Mouse (Mus musculus) layer of hippocampus, postnatal 25 days (tissue): Measurements from ENCODE around the gene Usp6nl. TPM values are rescaled to one million over a fixed set of nuclear protein-coding genes. Genes with fewer than 3 reads are reported as not detected.

Source experiments
- DNase-seq, 2 experiments: peaks; one replicate each; pipeline ENCODE4 v3.0.0; 2022; ENCODE audit warnings: mixed read lengths in 2 of 2, low spot score in 1 of 2; ENCODE audit errors: extremely low spot score in 1 of 2
- total RNA-seq, 2 experiments: library from RNA; stranded (reverse); gene quantifications; 2 replicates each; pipeline ENCODE4 v1.2.3; 2021

The Usp6nl gene
- total RNA-seq, 2 experiments from 2014 or later = 16.7 to 17.2 TPM

DNA sequence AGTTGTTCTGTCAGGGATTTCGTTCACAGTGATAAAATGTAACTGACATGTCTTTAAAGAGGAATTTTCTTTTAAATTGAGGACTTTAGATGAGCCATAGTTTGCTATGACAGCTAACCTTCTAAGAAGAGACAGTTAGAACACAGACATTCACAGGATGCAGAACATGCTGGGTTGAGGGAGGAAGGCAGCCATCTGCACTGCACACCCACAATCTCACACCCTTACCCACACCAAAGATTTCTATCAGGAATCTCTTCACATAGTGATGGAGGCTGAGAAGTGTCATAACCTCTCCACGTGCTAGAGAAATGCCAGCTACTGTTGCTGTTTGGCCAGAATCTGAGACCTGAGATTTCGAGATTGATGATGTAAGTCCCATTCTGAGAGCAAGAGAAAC is 139.8 kb downstream of the Usp6nl start:
- no peak for DNase-seq

DNA sequence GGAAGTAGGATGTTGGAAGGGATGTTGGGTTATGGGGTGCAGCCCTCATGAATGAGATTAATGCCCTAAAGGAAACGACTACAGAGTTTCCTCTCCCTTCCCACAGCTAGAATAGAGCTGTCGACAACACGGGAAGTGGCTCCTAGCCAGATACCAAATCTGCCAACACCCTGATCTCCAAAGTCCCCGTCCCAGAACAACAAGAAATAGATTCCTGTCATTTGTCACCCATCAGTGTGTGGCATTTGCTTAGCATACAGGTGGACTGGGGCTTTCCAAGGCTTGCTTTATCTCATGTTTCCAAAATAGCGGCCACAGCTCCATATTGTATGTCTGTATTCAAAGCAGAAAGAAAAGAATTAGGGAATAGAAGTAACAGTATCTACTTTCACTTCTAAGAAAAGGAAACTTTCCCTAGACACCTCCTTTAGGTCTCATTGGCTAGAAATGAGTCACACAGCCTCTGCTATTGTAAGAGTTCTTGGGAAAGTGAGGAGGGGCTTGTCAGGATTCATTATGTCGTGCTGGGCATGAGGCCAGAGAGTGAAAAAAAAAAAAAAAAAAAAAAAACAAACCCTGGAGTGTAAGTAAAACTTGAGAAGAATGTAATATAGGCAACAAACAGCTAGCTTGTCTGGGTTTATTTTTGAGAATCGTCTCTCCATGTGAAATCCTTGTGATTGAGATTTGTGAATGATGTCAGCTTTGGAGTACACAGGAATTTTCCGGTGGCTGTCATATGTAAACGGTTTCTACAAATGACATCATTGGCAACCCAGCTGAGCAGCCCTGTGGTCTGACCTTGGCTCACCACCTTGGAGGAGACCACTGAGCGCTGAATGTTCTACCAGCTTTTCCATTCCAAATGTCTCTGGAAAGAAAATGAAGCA is 141.6 kb downstream of the Usp6nl start:
- no peak for DNase-seq

DNA sequence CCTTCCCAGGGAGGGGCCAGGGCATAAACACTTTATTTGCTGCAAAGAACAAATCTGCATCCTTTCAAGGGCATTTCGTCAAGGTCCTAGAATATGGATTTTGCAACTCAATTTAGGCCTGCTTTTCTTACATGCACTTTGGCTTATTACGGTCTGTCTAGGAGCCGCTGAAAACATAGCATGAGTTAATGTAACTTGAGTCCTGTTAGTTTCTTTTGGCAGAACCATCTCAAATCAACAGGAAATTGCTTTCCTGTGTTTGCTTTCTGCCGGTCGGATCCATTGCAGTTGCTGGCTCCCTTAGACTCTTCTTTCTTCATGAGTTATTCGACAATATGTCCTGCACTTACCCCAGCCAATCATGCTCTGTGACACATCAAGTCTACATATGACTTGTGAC is 143.9 kb downstream of the Usp6nl start:
- DNase-seq = no peak

DNA sequence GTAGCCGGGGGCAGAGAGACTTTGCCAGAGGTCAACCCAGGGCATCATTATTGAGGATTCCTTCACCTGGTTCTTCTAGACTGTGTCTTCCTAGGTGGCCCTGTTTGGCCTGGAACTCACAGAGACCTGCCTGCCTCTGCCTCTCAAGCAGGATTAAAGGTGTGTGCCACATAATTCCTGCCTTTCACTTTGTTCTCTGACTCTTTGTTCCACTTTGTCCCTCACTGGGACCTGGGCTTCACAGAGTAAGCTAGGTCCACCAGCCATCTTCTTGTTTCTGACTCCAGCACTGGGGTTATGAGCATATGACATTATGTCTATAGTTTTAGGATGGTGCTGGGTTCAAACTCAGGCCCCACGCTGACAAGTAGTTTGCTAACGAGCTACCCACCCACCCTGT is 144.9 kb downstream of the Usp6nl start:
- DNase-seq = no peak

DNA sequence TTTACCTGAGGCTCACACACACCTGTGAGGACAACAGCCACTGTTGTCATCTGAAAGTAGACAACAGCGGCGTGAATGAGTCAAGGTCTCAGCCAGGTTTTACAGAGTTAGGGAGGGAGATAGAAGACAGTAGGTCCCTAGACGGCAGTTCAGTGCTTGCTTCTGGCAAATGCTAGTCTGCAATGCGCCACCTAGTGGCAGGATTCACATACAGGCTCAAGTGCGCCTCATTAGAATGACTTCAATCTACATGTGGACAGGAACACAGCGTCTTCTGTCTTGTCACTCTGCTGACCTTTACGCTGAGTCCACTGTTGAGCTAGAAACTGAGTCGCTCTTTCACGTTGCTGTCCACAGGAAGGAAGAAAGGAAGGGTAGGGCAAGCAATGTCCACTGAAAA is 146.7 kb downstream of the Usp6nl start:
- peak in 1 of 2 experiments; percentile 78 for DNase-seq

DNA sequence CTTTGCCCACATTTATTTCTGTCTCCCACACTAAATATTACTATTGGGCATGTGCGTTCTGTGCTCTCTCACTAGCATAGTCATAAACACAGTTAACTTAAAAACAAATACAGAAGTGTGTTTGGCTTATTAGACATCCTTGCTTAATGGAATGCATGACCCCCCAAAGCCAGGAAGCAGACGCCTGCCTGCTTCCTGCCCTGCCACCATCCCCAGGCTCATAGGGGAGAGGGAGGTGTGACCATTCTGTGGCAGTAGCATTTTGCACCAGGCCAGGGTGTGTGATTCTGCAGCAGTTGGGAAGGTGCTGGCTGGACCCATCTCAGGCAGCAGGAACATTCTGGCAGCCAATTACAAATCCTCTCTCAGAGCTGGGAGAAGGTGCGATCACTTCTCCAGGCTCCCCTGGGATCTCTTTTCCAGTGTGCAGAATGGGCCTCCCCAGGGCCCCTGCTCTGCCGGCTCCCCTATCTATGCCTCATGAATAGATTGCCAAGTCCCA is 148.7 kb downstream of the Usp6nl start:
- DNase-seq = no peak

DNA sequence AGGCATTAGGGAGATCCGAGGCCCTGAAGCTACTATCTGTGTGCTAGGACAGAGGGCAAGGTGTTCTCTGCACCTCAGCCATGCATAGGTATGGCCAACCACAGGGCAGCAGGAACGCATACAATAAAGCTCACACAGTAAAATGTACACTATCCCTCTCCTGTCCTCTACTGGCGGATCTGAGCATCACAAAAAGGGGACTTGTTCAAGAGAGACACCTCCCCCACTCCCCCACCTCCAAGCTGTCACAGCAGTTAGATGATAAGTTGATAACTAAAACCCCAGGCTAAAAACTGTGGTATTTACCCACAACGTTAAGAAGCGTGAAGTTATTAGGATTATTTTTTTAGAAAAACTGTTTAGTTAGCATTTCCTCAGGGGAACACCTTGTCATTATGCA is 151.4 kb downstream of the Usp6nl start:
- DNase-seq = no peak

DNA sequence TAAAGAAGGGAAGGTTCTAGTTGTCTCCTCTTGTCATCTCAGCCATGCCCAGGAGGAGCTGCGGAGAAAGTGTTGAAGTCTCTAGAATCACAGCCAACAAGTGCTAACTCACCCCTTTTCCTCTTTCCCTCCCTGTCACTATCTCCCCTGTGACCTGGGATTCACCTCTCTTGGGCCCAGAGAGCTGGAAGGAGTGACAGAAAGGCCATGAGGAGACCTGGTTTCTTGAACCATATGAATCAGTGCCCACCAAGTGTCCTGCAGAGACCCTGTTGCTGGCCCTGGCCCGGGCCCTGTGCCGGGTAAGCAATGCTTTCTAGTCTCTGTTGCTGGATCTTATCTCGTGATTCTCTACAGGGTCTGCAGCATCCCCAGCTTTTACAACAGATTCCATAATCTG is 155.4 kb downstream of the Usp6nl start:
- no peak for DNase-seq

DNA sequence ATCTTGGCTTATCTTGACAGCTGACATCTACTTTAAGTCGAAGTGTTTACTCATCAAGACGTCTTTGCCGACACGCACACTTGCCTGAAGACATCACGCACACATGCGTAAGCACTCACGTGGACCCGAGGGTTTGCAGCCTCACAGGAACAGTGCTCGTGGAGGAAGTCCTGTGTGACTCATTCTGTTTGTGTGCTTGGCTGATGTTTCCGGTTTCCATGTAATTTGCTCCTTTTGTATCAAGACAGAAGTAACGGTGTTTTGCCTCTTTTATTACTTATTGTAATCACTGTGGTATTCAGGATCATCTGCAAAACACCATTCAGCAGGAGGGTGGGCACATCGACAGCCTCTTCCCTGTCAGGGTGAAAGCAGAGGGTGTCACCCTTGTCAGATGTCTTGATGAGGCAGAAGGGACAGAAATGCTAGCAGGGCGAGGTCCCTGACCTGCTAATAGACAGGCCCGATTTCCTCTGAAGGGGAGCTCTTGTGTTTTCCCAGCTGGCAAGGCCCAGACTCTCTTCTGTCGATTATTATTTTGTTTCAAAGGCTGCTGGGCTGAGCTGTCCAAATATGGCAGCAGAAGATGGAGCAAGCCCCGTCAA is 156.0 kb downstream of the Usp6nl start:
- DNase-seq = no peak

DNA sequence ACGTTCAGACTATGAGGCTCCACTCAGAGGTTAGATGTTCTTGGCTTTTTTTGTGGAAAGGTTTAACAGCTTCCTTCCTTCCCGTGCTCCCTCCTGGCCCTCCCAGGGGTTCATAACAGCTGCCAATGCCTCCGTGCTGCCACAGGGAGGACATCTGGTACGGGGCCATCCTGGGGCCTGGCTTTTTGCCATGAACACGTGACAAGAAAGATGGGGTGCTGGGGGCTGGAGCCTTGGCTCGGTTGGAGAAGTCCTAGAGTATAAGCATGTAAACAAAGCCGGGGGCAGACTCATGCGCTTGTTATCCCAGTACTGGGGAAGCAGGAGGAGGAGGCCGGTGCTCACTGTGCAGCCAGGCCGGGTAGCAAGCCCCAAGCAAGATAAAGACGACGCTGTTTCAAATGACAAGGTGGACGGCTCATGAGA is 156.5 kb downstream of the Usp6nl start:
- DNase-seq = no peak

DNA sequence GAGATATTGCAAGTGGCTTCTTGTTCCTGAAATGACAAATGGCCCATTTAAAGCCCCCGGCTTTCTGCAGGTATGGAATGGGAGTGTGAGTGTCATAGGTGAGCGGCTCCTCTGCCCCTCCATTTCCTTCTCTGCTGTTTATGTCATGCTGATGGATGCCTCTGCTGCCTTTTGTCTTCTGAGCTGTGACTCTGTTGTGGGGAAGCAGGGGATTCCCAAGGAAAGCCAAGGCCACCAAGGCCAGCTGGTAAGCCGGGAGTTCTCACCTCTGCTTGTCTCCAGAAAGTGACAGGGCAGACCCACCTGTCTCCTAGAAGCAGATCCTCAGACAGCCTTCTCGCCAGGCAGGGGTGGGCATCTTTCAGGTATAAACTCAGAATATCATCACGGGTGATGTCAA is 157.2 kb downstream of the Usp6nl start:
- no peak for DNase-seq

DNA sequence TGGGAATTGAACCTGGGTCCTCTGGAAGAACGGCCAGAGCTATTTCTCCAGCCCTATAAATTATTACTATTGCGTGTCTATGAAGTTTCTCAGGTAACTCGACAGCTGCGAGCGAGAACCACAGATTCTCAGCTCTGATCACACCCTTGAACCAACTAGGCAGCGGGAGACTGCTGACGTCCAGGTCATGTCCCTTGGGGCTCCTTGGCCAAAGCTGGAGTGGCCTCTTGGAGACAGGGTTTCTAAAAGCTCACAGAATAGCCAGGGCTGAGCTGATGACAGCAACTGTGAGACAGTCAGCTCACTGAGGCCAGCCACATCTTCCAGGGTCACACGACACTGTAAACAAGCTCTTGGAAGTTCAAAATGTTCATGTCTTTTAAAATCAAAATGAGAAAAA is 159.5 kb downstream of the Usp6nl start:
- DNase-seq = no peak

DNA sequence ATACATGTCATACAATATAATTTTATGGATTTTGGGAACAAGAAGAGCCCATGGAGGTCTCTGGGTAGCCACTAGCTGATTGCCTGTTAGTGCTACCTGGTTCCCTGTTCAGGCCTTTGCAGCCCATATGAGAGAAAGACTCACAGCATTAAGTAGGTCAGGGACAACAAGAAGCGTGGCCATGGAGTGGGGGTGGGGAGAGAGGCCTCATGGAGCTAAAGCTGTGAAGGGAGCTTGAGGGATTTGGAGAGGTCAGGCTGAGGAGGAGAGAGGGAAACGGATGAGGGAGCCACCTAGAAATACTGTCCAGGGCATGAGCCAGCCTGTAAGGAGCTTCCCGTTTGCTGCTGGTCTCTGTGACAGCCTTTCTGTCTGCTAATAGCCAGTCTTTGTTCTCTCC is 159.9 kb downstream of the Usp6nl start:
- DNase-seq = no peak

DNA sequence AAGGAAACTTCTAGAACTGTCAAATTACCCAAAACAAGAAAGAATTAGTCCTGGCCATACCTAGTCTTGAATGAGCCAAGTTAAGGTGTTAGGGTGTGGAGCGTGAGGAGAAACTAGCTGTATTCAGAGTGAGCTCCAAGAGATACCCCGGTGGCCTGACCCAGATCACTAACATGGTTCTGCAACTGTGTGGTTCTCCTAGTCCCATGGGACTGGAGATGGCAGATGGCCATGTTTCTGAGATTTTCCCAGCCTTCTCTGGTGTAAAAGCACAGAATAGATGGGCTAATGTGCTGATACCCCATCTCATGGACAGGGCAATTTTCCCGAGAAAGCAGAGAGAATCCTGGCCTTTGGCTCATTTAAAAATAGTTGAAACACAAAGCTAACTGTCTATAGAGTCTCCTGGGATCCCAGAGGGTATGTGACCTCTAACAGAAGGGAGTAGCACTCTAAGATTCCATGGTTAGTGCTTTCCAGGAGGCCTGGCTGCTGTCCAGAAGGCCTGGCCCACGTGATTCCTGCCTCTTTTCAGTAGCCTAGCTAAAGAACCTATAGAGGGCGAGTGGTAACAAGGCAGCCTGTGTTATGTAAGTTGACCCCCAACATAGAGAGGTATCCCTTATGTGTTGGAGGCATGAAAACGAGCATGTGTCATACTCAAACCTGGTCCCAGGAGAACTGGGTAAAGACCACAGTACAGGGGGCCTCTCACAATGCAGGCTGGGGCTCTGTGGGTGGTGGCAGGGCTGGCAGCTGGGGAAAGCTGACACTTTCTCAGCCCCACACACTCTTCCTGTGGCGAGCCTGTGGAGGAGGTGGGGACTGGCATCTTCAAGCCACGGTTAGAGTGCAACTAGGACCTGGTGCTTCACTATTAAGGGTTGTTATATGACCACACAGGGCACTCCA is 160.9 kb downstream of the Usp6nl start:
- no peak for DNase-seq

DNA sequence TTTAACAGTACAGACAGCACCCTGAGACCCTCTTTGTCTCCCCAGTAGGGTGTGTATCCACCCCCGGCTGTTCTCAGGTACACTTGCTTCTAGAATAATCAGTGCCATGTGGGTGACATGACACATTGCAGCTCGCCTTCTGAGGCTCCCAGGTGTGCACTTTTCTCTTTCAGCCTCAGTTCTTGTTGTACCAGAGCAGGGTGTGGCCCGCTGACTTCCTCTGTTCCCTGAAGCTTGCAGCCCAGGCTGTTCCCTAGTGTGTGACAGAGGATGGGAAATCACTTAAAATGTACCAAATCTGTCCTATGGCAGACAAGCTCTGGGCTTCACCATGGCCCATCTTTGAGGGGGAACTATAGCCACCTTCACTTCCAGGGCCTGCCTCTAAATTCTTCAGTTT is 161.7 kb downstream of the Usp6nl start:
- no peak for DNase-seq

DNA sequence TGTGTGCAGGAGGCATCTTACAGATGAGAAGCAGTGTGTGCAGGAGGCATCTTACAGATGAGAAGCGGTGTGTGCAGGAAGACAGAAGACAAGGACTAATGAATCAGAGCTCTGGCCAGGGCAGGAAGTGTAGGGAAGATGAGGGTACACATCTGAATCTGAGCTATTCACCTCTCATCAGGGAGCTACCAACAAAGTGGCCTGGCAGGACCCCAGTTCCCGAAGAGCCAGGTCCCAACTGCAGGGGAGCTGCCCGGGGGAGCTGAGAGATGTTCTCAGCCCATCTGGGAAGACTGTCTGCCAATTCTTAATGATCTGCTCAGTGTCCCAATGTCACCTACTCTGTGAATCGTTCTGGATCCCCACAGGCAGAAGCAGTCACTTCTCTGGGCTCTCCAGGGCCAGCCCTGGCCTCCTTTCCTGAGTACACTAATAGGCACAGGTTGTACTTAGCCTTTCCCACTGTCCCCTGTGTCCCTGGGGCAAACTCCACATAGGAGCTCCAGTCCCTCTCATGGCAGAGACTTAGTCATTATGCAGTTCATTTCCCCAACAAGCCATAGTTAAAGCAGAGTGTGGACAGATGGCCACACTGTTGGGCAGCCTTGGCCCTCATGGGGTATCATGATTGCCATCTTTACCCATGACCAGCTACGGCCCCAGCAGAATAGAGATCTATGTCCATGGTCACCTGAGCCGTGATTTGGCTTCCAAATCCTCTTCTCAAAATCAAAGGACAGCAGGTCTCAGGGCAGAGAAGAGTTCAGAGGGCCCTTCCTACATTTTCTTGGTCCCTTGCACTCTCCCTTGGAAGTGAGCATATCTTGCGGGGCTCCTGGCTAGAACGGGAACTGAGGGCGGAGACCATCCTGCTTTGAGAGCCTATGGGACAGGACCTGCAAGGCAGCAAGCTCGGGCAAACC is 165.4 kb downstream of the Usp6nl start:
- no peak for DNase-seq

DNA sequence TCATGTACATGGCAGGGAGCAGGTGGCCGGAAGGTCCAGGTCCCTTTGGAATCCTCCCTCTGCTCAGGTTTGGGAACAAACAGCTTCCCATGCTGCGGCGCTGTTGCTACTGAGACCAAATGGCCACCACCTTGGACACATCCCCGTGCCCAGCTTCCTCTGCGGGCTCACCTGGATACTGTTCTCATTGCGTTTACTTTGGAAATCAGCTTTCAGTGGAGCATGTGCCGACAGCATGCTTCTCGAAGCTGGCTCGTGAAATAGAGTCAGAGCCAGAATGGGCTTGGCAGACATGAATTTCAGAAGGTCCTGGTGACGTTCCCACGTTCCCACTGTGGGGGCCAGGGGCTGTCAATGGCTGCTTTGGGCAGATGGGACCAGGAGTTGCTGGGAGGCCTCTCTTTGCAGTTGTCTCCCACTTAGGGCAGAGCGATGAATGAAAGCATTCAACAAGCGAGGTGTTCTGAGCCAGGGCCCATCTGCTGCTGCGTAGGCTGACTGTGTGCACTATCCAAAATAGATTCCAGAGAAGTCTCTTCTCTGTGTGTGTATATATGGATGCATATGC is 166.1 kb downstream of the Usp6nl start:
- no peak for DNase-seq

DNA sequence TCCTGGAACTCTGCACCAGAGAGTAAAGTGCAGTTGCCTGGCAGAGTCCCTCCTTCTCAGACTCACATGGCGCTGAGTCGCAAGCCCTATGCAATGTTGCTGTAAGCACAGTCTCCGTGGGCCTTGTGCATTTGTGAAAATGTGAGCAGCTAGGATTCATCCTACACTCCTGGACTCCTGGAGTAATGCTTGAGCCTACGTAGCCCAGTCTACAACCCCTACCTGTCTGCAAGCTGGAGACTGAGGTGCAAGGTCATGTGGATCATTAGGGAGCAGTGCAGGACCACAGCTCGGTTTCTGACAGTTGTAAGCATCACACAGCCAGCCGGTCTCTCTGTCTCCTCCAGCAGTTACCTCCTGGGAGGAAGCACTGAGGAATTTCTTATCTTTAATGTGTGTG is 167.6 kb downstream of the Usp6nl start:
- no peak for DNase-seq

DNA sequence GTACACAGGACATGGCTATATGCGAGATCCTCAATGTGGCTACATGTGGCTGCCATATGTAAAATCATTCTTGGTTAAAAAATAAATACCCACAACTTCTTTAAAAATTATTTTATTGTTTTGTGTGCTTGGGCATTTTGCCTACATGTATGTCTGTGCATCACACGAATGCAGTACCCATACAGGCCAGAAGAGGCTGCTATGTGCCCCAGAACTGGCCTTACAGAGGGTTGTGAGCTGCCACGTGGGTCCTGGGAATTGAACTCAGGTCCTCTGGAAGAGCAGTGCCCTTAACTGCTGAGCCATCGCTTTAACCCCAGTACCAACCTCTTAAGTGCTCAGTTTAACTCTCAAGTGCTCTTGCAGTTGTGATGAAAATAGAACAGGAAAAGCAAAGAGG is 168.4 kb downstream of the Usp6nl start:
- no peak for DNase-seq
